Comparison of ENCODE assay signal across 24 mouse cellular contexts in genomic region chr4:151757261-151757660, GRCm38 (mm10).
"Had no signal": no experiment of that assay in that cellular context is flagged by ENCODE, and none has a peak within 500 bp of the region (broad histone marks: within the 10 kb centered on the region; RNA-seq: fewer than 3 reads in every experiment).

No protein-coding gene starts in this region.

- H3K9ac ChIP-seq: forebrain, embryonic 15.5 days; forebrain, postnatal 0 days; heart, embryonic 13.5 days; heart, embryonic 15.5 days; hindbrain, embryonic 13.5 days; hindbrain, embryonic 15.5 days; limb, embryonic 12.5 days; liver, embryonic 13.5 days; liver, embryonic 15.5 days; liver, postnatal 0 days had no signal

- H3K4me2 ChIP-seq: forebrain, embryonic 15.5 days; heart, embryonic 11.5 days; heart, embryonic 13.5 days; heart, embryonic 15.5 days; hindbrain, embryonic 13.5 days; hindbrain, embryonic 15.5 days; limb, embryonic 12.5 days; liver, embryonic 11.5 days; liver, embryonic 13.5 days; liver, embryonic 15.5 days had no signal

- H3K9me3 ChIP-seq: forebrain, embryonic 15.5 days; heart, embryonic 13.5 days; heart, embryonic 15.5 days; hindbrain, embryonic 13.5 days; hindbrain, embryonic 15.5 days; limb, embryonic 10.5 days; limb, embryonic 12.5 days; liver, embryonic 13.5 days; liver, embryonic 15.5 days had no signal

- H3K4me1 ChIP-seq: liver, embryonic 13.5 days; liver, embryonic 15.5 days had no signal

- H3K36me3 ChIP-seq: forebrain, embryonic 15.5 days; heart, embryonic 15.5 days; hindbrain, embryonic 13.5 days; hindbrain, embryonic 15.5 days; limb, embryonic 10.5 days; limb, embryonic 12.5 days; liver, embryonic 13.5 days; liver, embryonic 15.5 days had no signal

- H3K27me3 ChIP-seq: forebrain, embryonic 15.5 days; heart, embryonic 13.5 days; heart, embryonic 15.5 days; hindbrain, embryonic 13.5 days; hindbrain, embryonic 15.5 days; limb, embryonic 12.5 days; liver, embryonic 13.5 days; liver, embryonic 15.5 days had no signal

- ATAC-seq: forebrain, embryonic 15.5 days; forebrain, postnatal 0 days; hindbrain, postnatal 0 days; liver, postnatal 0 days had no signal

- H3K27ac ChIP-seq: forebrain, embryonic 15.5 days; heart, adult 2 months; heart, embryonic 13.5 days; heart, embryonic 15.5 days; hindbrain, embryonic 13.5 days; kidney, postnatal 0 days; layer of hippocampus, adult 2 months; left cerebral cortex, adult 2 months; limb, embryonic 10.5 days; limb, embryonic 12.5 days; liver, embryonic 13.5 days; liver, embryonic 15.5 days had no signal

- H3K4me3 ChIP-seq: forebrain, embryonic 15.5 days; heart, adult 2 months; heart, embryonic 13.5 days; heart, embryonic 15.5 days; hindbrain, embryonic 13.5 days; hindbrain, embryonic 15.5 days; layer of hippocampus, adult 2 months; left cerebral cortex, adult 2 months; limb, embryonic 10.5 days; limb, embryonic 12.5 days; liver, embryonic 13.5 days; liver, embryonic 15.5 days had no signal

- DNase-seq: forebrain, postnatal 0 days; gastrocnemius, postnatal 14 days; gastrocnemius, postnatal 36 days; heart, adult 11 months; heart, adult 2 months; heart, postnatal 14 days; heart, postnatal 36 days; liver; liver, embryonic 13.5 days; liver, postnatal 0 days had no signal
